Mouse (Mus musculus): Measurements from ENCODE around the gene Cdkn2d.

Gene Cdkn2d

DNA sequence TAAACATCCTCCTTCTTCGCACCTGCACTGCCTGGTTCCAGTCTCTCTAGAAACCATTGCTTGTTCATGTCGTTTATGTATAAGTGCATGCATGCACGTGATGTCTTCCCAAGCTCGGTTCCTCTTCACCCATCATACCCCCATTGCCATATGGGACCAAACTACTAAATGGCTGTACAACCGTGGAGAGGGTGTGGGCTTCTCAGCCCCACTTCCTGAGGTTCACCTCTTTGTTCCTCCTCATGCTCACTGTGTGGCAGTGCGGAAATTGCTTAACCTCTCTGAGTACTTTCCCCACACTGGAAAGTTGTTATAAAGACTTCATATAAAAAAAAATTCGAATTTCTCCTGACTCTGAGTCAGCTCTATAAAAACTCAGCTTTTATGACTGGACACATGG is 25.5 kb upstream of the Cdkn2d start:
- DNase-seq: no peak

GRCm38 (mm10) chr9:21315421-21315820 is 24.2 kb upstream of the Cdkn2d start:
- no peak for DNase-seq

- DNase-seq: no peak
These were observed 23.3 kb upstream of the Cdkn2d start for GRCm38 (mm10) chr9:21314367-21315140.

GRCm38 (mm10) chr9:21313394-21313793 is 22.2 kb upstream of the Cdkn2d start:
- peak; percentile 89 for DNase-seq

DNA sequence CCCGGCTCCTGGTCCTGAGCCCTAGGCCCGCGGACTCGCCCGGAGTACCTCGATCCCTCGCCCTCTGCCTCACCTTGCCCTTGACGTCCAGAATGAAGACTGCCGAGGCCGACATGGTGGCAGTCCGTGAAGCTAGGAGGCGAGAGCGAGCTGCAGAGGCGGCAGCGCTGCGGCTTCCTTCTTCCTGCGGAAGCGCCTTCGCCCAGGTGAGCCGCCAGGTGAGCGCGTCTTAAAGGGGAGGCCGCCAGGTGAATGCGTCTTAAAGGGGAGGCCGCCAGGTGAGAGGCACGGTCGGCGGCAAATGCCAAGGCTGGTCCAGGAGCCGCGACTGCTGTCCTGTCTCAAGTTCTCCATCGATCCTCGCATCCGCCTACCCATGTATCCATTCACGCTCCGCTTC is 20.9 kb upstream of the Cdkn2d start, which contains the start of gene Ap1m2:
TSS of gene Ap1m2 (minus strand) at position 204 of the 400 bp plus-strand sequence.
- no peak for DNase-seq

- no peak for DNase-seq
These were observed 20.5 kb upstream of the Cdkn2d start for GRCm38 (mm10) chr9:21311695-21312094.

DNA sequence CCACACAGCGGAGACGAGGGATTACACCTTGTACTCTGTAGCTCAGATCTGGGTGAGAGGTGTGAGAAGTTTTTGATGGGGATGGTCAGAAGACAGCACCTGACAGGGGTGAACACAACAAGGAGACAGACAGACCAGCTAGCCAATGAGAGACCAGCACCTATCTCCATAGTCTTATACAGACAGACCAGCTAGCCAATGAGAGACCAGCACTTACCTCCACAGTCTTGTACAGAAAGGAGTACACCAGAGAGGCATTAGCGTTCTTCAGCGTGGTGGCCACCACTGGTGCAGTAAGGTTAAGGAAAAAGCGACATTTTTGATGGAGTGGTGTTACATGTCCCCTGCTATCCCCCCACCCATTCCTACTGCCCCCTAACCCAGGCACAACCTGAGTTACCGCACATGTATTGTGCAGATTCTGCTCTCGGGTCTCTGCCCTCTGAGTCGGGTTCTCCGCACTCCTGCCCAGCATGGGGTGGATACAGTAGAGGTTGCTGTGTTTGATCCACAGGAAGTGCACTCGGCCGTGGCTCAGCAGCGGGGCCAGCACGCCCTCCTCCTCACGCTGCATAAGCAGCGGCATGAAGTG is 18.0 kb upstream of the Cdkn2d start:
- peak; percentile 62 for DNase-seq

DNA sequence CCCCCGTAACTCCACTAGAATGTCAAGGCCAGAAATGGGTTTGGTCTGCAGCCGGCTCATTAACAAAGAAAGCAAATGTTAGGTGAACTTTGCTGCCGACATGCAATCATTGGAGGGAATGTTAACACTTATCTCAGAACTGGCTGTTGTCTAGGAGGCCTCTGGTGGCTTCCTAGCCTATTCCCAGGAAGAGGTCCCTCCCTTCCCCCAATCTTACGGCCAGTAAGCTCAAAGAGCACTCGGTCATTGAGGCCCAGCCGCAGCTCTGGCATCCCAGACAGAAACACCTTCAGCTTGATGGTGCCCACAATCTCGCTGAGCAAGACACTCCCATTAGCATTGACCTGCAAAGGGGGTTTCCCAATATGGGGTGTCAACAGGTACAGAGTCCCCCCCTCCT is 13.9 kb upstream of the Cdkn2d start:
- no peak for DNase-seq

DNA sequence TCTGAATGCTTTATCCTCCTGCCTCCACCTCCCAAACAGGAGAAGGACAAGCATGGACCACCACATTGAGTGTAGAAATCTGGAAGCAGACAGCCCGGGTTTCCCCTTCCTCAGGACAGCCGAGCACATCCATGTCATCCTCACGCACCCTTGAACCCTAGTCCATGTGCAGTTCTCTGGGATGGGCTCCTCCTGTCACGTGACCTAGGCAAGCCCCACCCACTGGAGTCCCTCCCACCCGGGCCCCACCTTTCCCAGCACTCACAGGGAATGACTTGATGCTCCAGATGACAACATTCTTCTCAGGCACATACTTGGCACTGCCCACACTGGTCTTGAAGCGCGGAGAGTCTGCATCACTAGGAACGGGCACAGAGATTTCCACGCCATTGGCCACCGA is 7.8 kb upstream of the Cdkn2d start:
- DNase-seq: no peak

DNA sequence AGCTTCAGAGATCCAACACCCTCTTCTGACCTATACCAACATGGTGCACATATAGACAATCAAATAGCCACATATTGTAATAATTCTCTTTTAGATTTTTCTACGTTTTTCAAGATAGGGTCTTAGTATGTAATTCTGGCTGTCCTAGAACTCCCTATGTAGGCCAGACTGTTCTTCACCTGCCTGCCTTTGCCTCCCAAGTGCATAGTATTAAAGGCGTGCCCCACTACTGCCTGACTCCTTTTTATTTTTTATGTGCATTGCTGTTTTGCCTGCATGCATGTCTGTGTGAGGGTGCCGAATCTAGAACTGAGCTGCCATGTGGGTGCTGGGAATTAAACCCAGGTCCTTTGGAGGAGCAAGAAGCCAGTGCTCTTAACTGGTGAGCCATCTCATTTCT is 1.1 kb upstream of the Cdkn2d start:
- DNase-seq: no peak

GRCm38 (mm10) chr9:21291868-21292267 is 661 bp upstream of the Cdkn2d start:
- peak; percentile 19 for DNase-seq

GRCm38 (mm10) chr9:21290589-21290988 is 618 bp downstream of the Cdkn2d start:
- DNase-seq: no peak

GRCm38 (mm10) chr9:21289337-21289671 is 1.9 kb downstream of the Cdkn2d start:
- no peak for DNase-seq

GRCm38 (mm10) chr9:21288404-21289336 is 2.5 kb downstream of the Cdkn2d start:
- DNase-seq: peak; percentile 34

DNA sequence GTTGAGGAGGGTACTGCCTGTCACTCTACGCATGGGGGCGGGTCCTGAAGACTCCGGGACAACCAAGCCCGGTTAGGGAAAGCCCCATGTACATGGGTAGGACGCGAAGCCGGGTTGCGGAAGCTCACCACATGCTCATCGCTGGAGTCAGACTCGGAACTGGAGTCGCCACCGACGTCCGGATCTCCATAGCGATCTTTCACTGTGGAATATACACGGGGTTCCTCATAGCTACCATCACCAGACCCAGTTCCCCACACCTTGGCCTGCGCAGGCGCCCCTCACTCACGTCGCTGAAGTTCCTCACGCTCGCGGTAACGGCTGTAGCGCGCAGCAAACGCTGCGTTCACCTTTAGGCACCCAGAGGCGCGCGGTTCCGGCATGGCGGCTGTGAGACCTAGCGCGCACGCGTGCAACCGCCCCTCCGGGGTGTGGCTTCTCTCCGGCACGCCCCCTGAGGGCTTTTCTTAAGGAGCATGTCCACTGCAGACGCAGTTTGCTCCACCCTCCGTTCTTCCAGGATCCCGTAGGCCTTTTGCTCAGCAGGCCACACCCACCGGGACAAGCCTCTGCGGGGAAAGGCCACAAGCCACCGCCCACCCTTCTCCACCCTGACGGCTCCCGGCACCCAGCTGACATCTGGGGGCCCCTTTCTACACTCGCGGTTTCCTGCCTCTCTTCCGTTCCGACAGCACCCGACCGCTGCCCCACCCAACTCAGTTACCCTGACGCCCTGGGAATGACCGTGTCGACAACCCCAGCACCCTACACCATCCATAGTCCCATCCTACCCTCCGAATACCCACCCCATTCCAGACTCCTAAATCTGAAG is 3.4 kb downstream of the Cdkn2d start, which contains the start of gene Kri1:
TSS of gene Kri1 (minus strand) at position 399 of the 832 bp plus-strand sequence.
- DNase-seq: peak; percentile 99

DNA sequence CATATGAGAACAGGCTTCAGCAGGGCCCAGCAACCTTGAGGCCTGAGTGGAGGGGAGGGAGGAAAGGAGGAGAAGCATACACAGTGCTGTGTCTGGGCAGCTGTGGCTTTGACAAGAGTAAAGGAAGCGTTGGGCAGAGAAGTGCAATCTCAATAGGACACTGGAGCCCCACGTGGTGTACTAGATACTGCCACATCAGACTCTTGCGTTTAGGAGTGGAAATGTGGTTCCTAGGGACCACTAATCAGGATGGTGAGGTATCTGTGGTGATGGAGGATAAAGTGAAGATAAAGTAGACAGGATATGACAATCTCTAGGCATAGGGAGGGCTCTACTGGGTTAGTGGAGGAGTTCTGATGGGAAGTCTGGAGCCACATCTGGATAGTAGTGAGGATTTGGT is 4.5 kb downstream of the Cdkn2d start:
- no peak for DNase-seq

GRCm38 (mm10) chr9:21283994-21284393 is 7.2 kb downstream of the Cdkn2d start:
- DNase-seq: peak; percentile 17

GRCm38 (mm10) chr9:21283591-21283990 is 7.6 kb downstream of the Cdkn2d start:
- peak; percentile 24 for DNase-seq

DNA sequence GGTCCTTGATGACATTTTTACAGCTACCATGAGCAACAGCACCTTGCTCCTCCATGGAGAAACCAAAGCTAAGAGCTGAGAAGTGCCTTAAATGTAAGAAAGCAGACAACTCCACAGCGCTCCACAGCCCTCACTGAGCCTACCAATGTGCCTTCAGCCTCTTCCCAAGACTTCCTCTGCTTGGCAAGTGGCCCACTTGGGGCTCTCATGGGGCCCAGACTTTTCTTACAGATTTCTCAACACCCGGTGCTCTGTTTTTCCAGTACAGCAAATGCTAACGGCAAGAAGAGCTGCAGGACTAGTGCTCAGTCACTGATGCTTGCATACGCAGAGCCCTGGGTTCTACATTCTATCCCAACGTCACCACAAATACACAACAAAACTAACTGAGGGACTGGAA is 13.4 kb downstream of the Cdkn2d start:
- no peak for DNase-seq

- no peak for DNase-seq
These were observed 14.9 kb downstream of the Cdkn2d start for GRCm38 (mm10) chr9:21276307-21276706.

DNA sequence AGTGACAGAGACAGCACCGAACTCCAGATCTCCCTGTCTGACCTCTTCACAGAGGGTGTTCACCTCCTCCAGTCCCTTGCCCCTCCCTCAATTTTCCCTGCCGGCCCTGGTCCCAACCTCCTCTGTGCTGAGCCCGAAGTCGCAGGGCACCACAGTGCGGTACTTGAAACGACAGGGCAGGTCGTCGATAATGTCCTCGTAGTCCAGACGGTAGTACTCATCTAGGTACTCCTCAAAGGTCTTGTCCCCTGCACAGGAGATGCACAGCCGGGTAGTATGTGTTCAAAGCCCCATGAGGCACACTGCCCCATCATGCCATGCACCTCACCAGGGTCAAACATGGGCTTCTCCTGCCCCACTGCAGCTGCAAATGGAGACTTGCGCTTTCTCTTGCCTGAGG is 15.5 kb downstream of the Cdkn2d start:
- no peak for DNase-seq

DNA sequence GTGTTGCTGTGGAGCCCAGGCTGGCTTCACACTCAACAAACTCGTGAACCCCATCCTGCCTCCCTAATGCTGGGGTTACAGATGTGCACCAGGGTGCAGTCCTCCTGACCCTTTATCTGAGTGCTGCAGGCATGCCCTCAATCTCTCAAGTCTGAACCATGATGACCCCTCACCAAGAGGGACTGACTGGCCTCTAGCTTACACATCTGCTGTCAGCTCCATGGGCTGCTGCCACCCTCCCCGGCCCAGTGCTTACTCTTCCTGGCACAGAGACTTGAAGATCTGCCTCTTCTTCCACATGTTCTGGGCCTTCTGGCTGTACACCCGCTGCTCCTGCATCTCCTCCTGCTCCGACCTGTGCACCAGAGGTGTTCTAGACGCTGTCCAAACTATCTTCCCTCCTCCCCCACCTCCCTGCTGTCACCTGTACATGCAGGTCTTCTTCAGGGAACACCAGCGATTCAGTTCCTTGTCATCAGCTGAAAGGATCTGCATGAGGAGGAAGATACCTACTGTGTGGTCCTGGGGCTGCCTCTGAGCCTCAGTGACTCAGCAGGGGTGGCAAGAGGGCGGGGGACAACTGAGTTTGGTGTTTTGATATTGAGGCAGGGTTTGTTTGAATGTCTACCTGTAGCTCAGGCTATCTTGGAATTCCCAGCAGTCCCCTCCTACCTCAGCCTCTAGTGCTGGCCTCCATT is 16.0 kb downstream of the Cdkn2d start:
- DNase-seq: no peak

All from retina, postnatal 1 day (tissue).